Mouse (Mus musculus) ES-E14 (cell line): Measurements from ENCODE around the gene Nfkbiz. TPM values are rescaled to one million over a fixed set of nuclear protein-coding genes. Genes with fewer than 3 reads are reported as not detected.

Experiments
- DNase-seq: peaks from one replicate; pipeline ENCODE4 v3.0.0-alpha.2; 2013; ENCODE audit warnings: low read depth, low spot score
- H3K27ac ChIP-seq: 2 replicates; pipeline ENCODE4 v1.5.1; 2012; ENCODE audit warnings: low read depth, mild to moderate bottlenecking, low read length, moderate library complexity, mixed read lengths; ENCODE audit not compliant: poor library complexity, insufficient read depth, severe bottlenecking
- H3K36me3 ChIP-seq: 2 replicates; pipeline ENCODE4 v1.6.1; 2012; ENCODE audit warnings: mild to moderate bottlenecking, low read length, moderate library complexity, mixed read lengths; ENCODE audit not compliant: control insufficient read depth, poor library complexity, insufficient read depth, severe bottlenecking
- H3K4me1 ChIP-seq, 2 experiments: fragments of 150-350 bp in 1 of 2; sonication (generic) in 1 of 2; 2 replicates each; pipeline ENCODE4 v1.6.1; 2012; ENCODE audit warnings: low read length in 2 of 2, mild to moderate bottlenecking in 1 of 2, mixed read lengths in 1 of 2; ENCODE audit not compliant: control insufficient read depth in 2 of 2, insufficient read depth in 2 of 2, poor library complexity in 1 of 2
- H3K4me3 ChIP-seq, 2 experiments: fragments of 150-350 bp in 1 of 2; sonication (generic) in 1 of 2; 2 replicates each; pipeline ENCODE4 v1.5.1; 2012; ENCODE audit warnings: low read length in 2 of 2, low read depth in 1 of 2, mild to moderate bottlenecking in 1 of 2, mixed read lengths in 1 of 2; ENCODE audit not compliant: insufficient read depth in 1 of 2, poor library complexity in 1 of 2, severe bottlenecking in 1 of 2
- H3K9ac ChIP-seq: 2 replicates; pipeline ENCODE4 v1.6.1; 2012; ENCODE audit warnings: low read depth, mild to moderate bottlenecking, low read length, mixed read lengths; ENCODE audit not compliant: poor library complexity, insufficient read depth, severe bottlenecking
- H3K9me3 ChIP-seq: fragments of 150-350 bp; sonication (generic); 2 replicates; pipeline ENCODE4 v1.6.1; 2012; ENCODE audit warnings: low read depth, mild to moderate bottlenecking, low read length; ENCODE audit not compliant: control insufficient read depth, insufficient read depth
- CHD2 ChIP-seq: IDR thresholded peaks from 2 replicates; pipeline ENCODE4 v1.6.1; 2014; ENCODE audit warnings: mild to moderate bottlenecking, low read depth, low read length, inconsistent platforms
- HCFC1 ChIP-seq: IDR thresholded peaks from 2 replicates; pipeline ENCODE4 v1.6.1; 2012; ENCODE audit warnings: low read length, inconsistent platforms, borderline replicate concordance; ENCODE audit not compliant: insufficient read depth
- MAFK ChIP-seq: IDR thresholded peaks from 2 replicates; pipeline ENCODE4 v1.6.1; 2014; ENCODE audit warnings: mild to moderate bottlenecking, low read depth, low read length, inconsistent platforms; ENCODE audit not compliant: insufficient read depth
- ZC3H11A ChIP-seq: IDR thresholded peaks from 2 replicates; pipeline ENCODE4 v1.6.1; 2012; ENCODE audit warnings: low read depth, mild to moderate bottlenecking, inconsistent platforms, low read length, borderline replicate concordance
- ZNF384 ChIP-seq: IDR thresholded peaks from 2 replicates; pipeline ENCODE4 v1.6.1; 2012; ENCODE audit warnings: low read depth, low read length, inconsistent platforms
- in situ Hi-C, 2 experiments: fragments of 600-800 bp; cut with MboI; formaldehyde crosslinking; loops; one replicate each; pipeline ENCODE4 v1.15.1; 2025; ENCODE audit warnings: low sequenced_read_pairs in 2 of 2, inconsistent platforms in 1 of 2; ENCODE audit not compliant: unreplicated experiment in 2 of 2
- total RNA-seq: library from RNA; depleted of rRNA; stranded (reverse); fragments of 300-350 nt; gene quantifications from 2 replicates; pipeline ENCODE4 v1.2.3, GENCODE M21; 2012

The Nfkbiz gene
- total RNA-seq, 1 experiment, result 3.2 TPM

GRCm38 (mm10) chr16:55852943-55853727 lies 14.4 kb upstream of the Nfkbiz start:
- Histone ChIP-seq H3K36me3 (no peaks in the 10 kb centered on the region), H3K4me3 (no peak overlapping the region), H3K27ac (no peak overlapping the region), H3K4me1 (peaks cover 0 to 1% of the 10 kb centered on the region in 2 experiments; a peak in 1 of 4 replicates), H3K9me3 (no peaks in the 10 kb centered on the region), H3K9ac (no peak overlapping the region)
- no peak for TF ChIP-seq CHD2
- peak; percentile 86 for TF ChIP-seq ZC3H11A
- in situ Hi-C loops, result no loop called here
- peak; percentile 72 for DNase-seq

GRCm38 (mm10) chr16:55852515-55852914 lies 13.8 kb upstream of the Nfkbiz start:
- Histone ChIP-seq H3K36me3 (no peaks in the 10 kb centered on the region), H3K4me3 (no peak overlapping the region), H3K27ac (0 out of 2 replicates have a peak overlapping the region, but pooled peaks have one; percentile 10), H3K9ac (no peak overlapping the region), H3K4me1 (peaks cover 0 to 1% of the 10 kb centered on the region in 2 experiments; a peak in 1 of 4 replicates), H3K9me3 (no peaks in the 10 kb centered on the region)
- in situ Hi-C loops, result no loop called here
- TF ChIP-seq MAFK, result no peak
- no peak for DNase-seq

- no peaks in the 10 kb centered on the region for H3K36me3 ChIP-seq
- no peaks in the 10 kb centered on the region for H3K9me3 ChIP-seq
- H3K4me3 ChIP-seq, result no peak overlapping the region
- DNase-seq, result no peak
- no peak overlapping the region for H3K27ac ChIP-seq
- in situ Hi-C loops, result no loop called here
- peaks cover 0 to 1% of the 10 kb centered on the region in 2 experiments; a peak in 1 of 4 replicates for H3K4me1 ChIP-seq
- no peak overlapping the region for H3K9ac ChIP-seq
- TF ChIP-seq ZNF384 (no peak), HCFC1 (no peak), MAFK (no peak), CHD2 (no peak), ZC3H11A (no peak)
Observed at GRCm38 (mm10) chr16:55850485-55850884, 11.8 kb upstream of the Nfkbiz start.

GRCm38 (mm10) chr16:55847679-55848078 lies 9.0 kb upstream of the Nfkbiz start:
- peaks cover 0 to 1% of the 10 kb centered on the region in 2 experiments; a peak in 1 of 4 replicates for H3K4me1 ChIP-seq
- no peaks in the 10 kb centered on the region for H3K9me3 ChIP-seq
- in situ Hi-C loops, result no loop called here
- no peak overlapping the region for H3K4me3 ChIP-seq
- no peak overlapping the region for H3K27ac ChIP-seq
- no peak for TF ChIP-seq ZNF384
- TF ChIP-seq HCFC1, result no peak
- no peak for TF ChIP-seq ZC3H11A
- TF ChIP-seq MAFK, result no peak
- no peak for TF ChIP-seq CHD2
- no peaks in the 10 kb centered on the region for H3K36me3 ChIP-seq
- no peak overlapping the region for H3K9ac ChIP-seq
- no peak for DNase-seq

- DNase-seq, result no peak
- H3K9me3 ChIP-seq, result no peaks in the 10 kb centered on the region
- in situ Hi-C loops, result no loop called here
- no peak overlapping the region for H3K27ac ChIP-seq
- peaks cover 0 to 1% of the 10 kb centered on the region in 2 experiments; a peak in 1 of 4 replicates for H3K4me1 ChIP-seq
- no peak overlapping the region for H3K9ac ChIP-seq
- no peak overlapping the region for H3K4me3 ChIP-seq
- no peaks in the 10 kb centered on the region for H3K36me3 ChIP-seq
- TF ChIP-seq MAFK (no peak), CHD2 (no peak)
Observed at GRCm38 (mm10) chr16:55844847-55845246, 6.1 kb upstream of the Nfkbiz start.
